Mouse (Mus musculus): ENCODE data around the gene Trmt10a.

Gene Trmt10a

DNA sequence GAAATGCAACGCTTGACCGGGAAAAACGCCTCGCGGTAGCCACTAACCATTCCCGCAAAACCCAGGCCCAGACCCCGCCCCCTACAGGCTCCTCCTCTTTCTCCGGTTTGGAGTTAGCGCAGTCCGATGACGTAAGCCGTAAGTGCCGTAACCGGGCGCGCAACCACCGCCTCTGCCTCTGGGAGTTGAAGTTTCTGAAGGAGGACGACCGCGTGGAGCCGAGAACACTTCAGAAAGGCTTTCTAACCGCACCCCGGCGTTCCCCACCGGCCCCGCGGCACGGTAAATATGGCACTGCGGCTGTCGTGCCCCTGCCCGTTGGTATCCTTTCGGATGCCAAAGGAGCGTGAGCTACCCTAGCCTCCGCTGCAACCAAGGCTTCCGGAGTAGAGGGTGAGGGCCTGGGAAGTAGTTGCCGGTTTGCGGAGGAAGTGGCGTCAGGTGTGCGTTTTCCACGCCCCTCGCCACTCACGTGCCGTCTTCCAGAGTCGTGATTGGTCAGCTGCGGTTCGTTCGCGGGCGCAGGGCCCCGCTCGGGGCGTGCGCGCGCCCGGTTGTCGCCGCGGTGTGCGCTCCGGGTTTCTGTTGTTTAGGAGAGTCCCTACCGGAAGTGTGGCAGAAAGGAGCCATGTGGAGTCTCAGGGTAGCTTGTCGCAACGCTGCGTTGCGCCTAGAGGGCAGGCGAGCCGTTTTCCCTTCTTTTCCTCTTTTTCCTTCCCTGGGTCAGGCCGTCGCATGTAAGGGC, at the start of gene Trmt10a:
TSS of gene Trmt10a (plus strand) at position 134 of the 745 bp plus-strand sequence.
- peak; percentile 98 for DNase-seq

DNA sequence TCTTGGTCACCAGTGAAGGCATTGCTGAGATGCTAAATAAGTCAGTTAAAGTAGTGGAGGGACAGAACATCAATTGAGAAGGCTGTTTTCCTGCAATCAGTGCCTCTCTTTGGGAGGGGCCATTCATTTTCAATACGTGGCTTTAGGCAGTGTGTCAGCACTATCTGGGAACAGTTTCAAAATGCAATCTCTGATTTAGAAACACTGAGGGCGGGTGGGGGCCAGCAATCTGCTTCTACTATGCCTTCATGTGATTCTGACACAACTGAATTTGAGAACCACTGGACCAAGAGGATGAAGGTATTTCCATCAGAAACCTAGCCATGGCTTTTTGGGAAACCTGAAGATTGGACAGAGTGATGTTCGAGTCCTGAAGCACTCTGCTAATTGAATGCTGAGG, 47.9 kb upstream of the Trmt10a start:
- DNase-seq: no peak

DNA sequence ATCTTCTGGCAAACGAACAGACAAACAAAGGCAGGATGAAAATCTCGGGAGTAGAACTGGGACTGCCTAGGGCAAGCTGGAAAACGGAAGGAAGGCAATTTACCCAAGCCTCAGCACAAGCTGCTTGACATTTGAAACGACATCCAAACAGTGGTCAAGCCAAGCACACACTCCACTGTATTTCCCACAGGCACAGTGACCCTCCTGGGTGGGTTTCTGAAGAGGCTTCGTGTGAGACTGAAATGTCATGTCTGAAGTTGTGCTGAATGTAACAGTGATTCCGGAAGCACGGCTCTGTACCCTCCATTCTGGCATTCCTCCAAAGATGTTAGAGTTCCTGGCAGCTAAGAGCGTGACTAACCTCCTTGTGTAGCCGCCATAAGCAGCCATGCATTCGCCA, 47.5 kb upstream of the Trmt10a start:
- no peak for DNase-seq

DNA sequence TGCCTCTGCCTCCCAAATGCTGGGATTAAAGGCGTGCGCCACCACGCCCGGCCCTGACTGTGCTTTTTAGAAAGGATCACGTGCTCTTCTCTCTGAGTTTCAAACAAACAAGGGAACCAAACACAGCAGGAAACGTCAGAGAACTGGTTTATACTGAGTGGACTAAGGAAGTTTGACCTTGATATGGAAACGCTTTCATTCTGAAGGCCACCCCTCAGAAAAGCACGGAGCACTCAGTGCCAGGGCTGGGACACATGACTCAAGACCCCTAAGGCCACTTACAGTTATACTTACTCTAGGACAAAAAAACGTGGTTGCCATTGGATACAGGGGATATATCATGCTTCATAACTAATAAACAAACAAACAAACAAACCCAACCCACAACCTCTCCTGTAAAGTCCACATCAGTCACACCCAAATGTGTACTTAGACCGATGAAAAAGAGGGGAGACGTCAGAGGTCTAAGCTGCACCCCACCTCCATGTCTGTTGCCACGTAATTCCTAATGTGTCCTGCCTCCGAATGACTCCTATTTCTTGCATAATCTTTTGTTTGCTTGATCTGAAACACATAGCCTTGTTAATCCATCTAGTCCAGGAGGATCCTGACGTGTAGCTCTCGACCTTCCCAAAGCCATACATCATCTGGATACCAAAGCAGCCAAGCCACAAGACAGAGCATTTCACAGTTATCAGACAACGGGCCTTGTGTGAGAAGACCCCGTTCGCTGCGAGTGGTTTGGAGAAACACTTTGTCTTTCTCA, 46.8 kb upstream of the Trmt10a start:
- no peak for DNase-seq

DNA sequence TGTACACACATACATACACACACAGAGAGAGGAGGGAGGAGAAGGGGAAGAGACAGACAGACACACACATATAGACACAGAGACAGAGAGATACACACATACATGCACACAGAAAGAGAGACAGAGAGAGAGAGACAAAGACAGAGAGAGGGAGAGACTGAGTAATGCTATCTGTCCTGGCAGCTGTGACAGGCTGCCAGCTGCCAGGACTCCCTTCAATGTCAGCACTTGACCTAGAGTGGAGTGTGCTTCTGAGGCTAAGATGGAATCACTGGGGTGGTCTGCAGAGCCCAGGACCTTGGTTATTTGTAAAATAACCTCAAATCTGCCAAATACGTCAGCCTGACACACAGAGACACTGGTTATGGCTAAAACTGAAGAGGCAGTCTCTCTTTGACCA, 45.5 kb upstream of the Trmt10a start:
- no peak for DNase-seq

DNA sequence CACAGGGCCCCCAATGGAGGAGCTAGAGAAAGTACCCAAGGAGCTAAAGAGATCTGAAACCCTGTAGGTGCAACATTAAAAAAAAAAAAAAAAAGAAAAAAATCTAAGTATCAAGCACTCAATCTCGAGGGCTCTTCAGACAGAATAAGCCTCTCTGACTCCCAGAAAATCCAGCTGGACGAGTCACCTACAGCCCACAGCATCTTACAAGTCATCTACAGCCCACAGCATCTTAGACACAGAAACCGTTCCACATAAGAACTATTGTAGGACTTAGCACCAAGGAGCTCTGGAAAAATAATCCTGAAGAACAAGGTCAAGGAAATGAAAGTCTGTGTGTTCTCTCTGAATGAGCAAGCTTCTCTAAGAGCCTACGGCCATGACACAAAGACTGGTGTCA, 41.3 kb upstream of the Trmt10a start:
- DNase-seq: no peak

DNA sequence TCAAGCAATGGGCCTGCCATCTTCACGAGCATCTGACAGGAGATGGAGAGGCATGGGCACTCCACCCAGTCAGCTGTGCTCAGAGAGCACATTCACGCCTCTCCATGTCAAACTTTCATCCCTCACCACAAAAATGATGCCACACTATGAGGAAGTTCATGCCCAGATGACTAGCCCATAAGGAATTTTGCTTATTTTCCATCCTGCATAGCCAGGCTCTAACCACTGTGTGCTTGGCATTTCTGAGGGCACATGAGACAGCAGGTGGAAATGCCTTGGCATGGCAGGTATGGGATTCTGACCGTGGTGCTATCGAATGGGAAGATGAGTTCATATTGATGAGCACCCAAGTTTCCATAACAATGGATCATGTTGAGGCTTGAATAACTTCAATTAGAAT, 39.6 kb upstream of the Trmt10a start:
- DNase-seq: no peak

DNA sequence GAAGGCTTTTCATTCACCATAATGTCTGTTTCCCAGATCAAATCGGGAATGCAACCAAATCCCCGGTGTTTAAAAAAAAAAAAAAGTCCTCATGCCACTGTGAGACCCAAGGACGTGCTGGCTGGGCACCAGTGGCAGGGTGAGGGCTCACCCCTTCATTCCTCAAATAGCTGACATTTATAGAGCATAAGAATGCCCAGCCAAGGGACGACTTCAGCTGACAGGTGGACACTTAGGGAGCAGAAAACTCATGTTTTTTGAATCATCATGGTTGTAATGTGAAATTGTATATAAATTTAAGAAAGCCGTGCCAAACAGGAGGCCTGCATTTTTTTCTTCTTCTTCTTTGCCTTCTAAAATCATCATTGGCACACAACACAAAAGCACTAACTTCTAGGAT, 38.2 kb upstream of the Trmt10a start:
- DNase-seq: no peak

DNA sequence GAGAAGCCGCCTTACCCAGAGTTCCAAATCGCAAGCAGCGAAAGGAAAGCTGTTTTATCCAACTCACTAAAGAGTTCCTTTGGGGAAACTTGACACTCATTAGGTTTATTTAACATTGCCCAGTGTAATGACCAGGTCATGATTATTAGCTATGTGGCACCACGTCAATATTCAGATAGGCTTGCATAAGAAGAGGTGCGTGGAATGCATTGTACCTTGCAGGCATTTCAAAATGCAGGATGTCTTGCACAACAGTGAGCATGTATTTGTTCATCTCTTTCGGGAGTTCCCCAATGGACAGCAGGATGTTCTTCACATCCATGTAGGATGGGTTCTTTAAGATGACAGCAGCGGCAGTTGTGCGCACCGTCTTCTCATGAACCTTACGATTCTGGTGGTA, 36.4 kb upstream of the Trmt10a start:
- DNase-seq: no peak

DNA sequence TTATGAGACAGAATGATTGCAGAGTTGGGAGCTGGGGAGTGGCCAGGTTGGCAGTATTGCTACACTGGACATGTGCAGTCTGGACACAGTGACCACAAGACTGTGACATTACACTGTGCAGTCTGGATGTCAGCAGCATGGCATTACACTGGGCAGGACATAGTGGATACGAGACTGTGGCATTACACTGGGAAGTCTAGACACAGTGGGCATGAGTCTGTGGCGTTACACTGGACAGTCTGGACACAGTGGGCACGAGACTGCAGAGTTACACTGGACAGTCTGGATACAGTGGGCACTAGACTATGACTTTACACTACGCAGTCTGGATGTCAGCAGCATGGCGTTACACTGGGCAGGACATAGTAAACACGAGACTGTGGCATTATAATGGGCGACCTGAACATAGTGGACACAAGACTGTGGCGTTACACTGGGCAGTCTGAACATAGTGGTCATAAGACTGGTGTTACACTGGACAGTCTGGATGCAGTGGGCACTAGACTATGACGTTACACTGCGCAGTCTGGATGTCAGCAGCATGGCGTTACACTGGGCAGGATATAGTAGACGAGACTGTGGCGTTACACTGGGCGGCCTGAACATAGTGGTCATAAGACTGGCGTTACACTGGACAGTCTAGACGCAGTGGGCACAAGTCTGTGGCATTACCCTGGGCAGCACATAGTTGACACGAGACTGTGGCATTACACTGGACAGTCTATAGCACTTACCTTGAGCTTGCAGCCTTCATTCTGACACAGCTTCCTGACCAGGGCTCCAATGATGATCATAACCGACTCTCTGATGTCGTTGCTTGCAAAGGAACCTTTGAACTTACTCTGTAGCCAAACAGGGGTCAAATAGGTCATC, 32.1 kb upstream of the Trmt10a start:
- no peak for DNase-seq

DNA sequence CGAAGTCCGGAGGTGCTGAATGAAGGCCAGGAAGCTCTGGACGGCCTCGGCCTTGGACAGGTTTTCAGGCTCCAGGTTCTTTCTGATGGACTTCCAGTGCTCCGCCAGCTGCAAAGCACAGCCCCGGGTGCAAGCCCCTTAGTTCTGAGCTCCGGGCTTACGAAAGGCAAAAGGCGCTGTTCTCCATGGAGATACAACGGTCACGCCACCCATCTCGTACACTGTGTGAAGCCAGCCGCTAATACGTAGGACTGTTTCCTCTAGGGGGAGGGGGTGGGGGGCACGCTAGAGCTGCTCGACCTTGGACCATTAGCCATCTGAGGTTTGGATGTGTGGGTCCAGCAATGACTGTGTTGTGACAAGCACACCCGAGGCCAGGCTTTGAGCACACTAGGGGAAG, 29.1 kb upstream of the Trmt10a start:
- DNase-seq: no peak

DNA sequence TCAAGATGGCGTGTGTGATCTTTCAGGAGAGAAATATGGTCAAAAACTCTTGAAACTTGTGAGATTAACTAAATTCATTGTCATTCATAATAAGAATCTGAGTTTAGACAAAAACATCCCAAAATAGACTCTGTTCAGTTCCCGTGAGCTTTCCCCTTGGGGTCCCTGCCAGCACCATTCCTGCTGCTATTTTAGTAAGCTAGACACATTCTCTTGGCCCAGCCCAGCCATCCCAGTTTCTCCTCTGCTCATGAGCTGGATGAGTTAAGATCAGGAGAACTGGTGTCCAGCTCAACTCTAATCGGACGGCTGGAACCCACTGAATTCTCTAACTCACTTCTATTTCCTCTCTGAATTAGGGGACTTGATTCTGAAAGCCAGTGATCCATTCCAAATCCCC, 26.4 kb upstream of the Trmt10a start:
- no peak for DNase-seq

DNA sequence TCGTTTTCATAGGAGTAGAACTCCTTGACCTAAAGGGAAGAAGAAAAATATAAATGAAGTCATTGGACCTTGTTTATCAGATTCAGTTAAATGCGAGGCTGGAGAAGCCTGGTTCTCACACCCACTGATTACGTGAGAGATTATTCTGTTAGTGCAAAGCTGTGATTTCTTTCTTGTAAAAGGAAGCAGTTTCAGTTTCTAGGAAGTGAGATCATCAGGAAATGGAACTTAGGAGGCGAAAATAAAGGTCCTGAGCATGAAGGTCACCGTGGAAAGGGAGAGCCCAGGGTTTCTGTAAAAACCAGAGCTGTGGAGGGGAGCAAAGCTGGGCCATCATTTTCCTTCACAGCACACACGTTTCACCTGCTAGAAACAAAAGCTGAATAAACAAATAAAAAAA, 24.9 kb upstream of the Trmt10a start:
- no peak for DNase-seq

DNA sequence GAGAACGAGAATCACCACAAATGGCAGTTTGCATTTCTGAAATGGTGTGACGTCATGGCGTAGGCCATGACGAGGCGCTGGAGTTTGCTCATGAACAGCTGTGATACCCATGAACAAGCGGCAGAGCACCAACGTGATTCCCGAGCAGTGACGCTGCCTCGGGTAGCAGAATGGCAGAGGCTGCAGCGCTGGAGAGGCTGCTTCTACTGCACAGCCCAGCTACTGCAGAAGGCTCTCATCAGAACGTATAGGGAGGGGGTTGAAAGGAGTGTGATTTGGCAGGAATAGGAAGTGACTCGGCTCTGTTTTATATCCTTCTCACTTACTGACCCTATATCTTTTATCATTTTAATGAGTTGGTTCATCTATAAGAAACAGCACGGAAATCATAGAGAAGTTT, 24.4 kb upstream of the Trmt10a start:
- DNase-seq: no peak

DNA sequence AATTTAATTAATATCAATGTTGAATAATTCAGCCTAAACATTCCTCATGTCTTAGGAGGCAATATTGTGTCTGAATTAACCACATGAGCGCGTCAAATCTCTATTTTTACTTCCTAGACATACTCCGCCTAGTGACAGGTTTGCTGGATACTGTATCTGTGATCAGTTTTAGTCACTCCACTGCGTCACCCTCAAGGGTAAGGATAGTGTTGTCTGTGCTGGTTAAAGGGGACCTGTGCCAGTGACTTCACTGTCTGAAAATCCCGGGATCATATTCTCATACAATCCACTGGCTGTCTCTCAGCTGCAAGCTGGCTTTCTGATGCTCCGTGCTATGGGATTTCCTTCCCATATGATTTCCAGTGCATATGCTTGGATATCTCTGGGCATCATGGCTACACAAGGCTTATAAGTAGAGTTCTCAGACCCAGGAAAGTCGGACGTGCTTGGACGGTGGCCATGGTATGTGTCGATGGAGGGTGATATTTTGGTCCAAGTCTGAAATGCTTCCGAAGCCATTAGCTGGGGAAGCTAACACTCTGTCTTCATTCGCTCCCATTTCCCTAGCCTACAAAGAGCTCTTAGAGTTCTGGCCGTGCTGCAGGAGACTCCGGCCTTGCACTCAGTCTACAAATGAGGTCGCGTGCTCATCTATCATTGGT, 23.7 kb upstream of the Trmt10a start:
- no peak for DNase-seq

DNA sequence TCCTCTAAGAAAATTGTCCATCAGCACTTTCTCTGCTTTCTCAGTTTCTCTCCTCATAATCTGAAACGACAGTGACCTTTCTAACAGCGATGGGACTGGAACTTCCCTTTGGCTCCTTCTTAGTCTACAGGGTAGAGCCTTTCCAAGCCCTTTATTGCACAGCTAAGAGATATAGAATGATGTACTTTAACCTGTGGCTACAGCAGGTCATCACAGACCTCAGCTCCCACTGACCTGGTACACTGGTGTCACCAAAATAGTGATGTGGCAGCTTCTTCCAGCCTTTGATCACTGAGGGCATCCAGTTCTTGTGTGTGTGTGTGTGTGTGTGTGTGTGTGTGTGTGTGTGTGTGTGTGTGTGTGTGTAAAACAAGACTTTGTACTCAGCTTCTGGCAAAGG, 21.8 kb upstream of the Trmt10a start:
- DNase-seq: no peak

DNA sequence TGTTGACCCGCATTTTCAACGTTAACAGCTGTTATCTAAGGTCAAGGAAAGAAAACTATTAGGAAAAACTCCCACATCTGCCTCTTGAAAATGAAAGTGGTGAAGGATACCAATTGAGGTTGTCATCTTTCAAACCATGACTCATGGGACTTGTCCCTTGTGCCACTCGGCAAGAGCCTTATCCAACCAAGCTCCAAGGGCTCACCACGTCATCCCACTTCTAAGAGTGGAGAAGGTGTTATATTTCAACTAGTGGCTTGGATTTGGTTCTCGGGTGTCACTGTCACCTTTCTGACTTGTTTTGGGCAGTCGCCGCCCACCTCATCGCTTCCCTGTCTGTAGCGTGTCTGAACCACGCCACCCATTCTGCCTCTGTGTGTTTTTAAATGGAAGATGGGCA, 19.4 kb upstream of the Trmt10a start:
- DNase-seq: no peak

DNA sequence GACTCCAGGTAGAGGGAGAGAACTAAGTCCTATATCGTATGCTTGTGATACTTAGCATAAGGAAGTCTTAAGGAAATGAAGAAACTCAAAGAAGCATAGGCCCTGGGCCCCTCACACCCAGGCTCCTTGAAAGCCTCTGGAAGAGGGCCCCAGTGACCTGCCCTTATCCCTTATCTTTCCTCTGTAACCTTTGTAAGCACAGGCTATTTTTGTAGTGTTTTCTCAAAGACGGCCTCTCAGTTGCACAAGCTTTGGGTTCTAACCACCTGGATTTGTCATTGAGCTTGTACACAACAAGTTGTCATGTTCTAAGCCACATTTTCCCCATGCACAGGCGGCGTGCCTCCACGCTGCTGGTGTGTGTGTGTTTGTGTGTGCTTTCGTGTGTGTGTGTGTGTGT, 14.1 kb upstream of the Trmt10a start:
- DNase-seq: no peak

DNA sequence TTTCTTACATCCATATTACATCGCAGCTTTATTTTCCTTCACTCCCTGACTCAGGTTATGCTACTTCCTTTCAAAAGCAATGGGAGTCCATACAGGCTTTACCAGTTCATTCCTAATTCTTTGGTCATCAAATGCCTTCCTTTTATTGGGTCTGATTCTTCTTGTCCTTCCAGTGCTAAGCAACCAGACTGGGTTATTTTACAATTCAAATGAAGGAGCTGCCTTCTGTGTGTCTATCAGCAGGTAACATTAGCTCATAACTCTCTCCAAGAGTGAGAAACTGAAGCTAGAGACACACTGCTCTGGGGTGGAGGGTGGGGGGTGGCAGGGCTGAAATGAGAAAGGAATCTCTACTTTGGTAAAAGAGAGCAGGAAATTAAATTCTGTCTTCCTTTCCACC, 12.6 kb upstream of the Trmt10a start:
- no peak for DNase-seq

DNA sequence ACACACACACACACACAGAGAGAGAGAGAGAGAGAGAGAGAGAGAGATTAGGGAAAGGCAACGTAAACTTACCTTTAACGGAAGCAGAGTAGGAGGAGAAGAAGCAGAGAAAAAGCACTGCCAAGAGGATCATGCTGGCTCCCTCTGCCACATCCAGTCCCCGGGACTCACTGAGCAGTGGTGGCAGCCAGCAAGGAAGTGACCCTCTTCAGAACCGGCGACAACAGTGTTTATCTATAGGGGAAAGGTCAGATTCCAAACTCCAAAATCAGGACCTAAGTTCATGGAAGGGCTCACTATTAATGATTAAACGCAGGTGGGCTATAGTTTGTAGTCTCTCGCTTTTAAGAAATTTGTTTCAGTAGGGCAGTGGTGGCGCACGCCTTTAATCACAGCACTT, 12.1 kb upstream of the Trmt10a start:
- DNase-seq: no peak

DNA sequence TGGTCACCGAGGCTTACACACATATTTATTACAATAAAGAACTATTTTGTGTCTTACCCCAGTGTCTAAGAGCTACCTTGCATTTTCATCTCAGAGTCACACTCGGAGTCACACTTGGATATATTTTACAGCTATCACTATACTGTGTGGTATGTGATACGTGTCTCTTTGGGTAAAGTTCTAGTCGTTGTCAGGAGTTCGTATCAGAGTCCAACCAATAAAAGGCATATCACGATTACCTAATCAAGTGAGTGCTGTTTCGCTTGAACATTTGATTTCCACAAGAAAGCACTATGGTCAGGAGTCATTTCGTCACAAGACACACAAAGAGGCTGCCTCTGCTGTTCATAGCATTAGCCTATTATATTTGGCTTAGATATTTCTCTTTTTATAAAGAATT, 9.8 kb upstream of the Trmt10a start:
- no peak for DNase-seq

DNA sequence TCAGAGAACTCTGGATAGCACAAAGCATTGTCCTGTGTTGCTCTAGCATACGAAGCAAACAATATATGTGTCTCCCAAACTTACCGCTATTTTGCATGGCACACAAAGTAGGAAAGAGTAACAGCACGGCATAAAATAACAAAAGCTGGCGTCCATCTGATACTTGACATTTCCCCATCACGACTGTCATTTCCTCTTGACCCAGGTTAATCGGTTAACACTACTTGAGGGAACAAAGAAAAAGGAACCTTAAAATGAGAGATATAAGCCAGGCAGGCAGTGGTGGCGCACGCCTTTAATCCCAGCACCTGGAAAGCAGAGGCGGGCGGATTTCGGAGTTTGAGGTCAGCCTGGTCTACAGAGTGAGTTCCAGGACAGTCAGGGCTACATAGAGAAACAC, 9.3 kb upstream of the Trmt10a start:
- DNase-seq: no peak

DNA sequence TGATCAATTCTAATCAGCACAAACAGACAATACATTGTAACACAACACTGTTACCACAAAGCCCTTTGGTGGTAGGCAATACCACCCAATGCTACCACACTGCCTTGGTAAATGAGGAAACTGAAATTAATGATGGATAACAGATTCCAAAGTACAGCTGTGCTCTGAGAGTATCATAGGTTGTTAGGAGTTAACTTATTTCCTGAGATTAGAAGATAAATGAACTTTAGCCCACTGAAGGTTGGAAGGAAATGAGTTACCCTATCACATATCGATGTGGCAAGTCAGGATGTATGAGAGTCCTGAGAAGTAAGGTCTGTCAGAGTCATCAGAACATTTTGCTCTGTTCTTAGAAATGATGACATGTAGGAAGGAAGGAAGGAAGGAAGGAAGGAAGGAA, 8.7 kb upstream of the Trmt10a start:
- no peak for DNase-seq
